In genomic region chr7:44985595-44986191, GRCm38 (mm10) we compare ENCODE assay signal across 9 mouse cellular contexts. TPM values are rescaled to one million over a fixed set of nuclear protein-coding genes. Genes with fewer than 3 reads are reported as not detected.
A peak's percentile ranks its signal among the peaks of the same experiment; 100 is the strongest.
DNase-seq lines count a peak whose midpoint lies in the region; ATAC-seq lines count a peak whose summit lies in the region.
"Had no signal": no experiment of that assay in that cellular context is flagged by ENCODE, and none has a peak within 500 bp of the region (broad histone marks: within the 10 kb centered on the region; RNA-seq: fewer than 3 reads in every experiment).

No protein-coding gene starts in this region.

- peak overlapping the region; percentile 65 for H3K4me3 ChIP-seq in forebrain, embryonic 15.5 days
- peak overlapping the region; percentile 95 for H3K4me3 ChIP-seq in hindbrain, embryonic 10.5 days

- peak overlapping the region; percentile 60 for H3K4me2 ChIP-seq in forebrain, embryonic 15.5 days (replicated peaks)

- peak overlapping the region; percentile 93 for H3K27ac ChIP-seq in forebrain, embryonic 15.5 days (replicated peaks)
- peak overlapping the region; percentile 99 for H3K27ac ChIP-seq in hindbrain, embryonic 10.5 days

- WGBS in forebrain, embryonic 15.5 days: 1% methylated on average over 43 of the region's 45 CpGs
- under 1% methylated on average over 44 of the region's 45 CpGs for WGBS in hindbrain, embryonic 10.5 days

- H3K36me3 ChIP-seq in forebrain, embryonic 15.5 days: peaks cover 21% of the 10 kb centered on the region
- peaks cover 60% of the 10 kb centered on the region for H3K36me3 ChIP-seq in hindbrain, embryonic 10.5 days

- peak overlapping the region; percentile 97 for H3K9ac ChIP-seq in forebrain, embryonic 15.5 days (replicated peaks)

- peak; percentile 1 for ATAC-seq in forebrain, embryonic 15.5 days (replicated peaks)
- ATAC-seq in megakaryocyte-erythroid progenitor cell, adult 5-6 weeks (replicated peaks; ENCODE audit: low FRiP score, low TSS enrichment, poor library complexity, severe bottlenecking): no peak

- DNase-seq in NIH3T3 (ENCODE audit: low read depth): peak; percentile 84
- DNase-seq in c-Kit-positive CD71-positive TER-119-positive erythroid progenitor cells, embryonic 14.5 days (ENCODE audit: low spot score): peak; percentile 51
- DNase-seq in hindbrain, embryonic 10.5 days (ENCODE audit: low spot score): peak; percentile 88
- peak; percentile 58 for DNase-seq in left cerebral cortex, adult 11 months (ENCODE audit: low spot score)
- peak; percentile 66 for DNase-seq in lung, postnatal 25 days (ENCODE audit: low spot score)
- peak; percentile 60 for DNase-seq in right cerebral cortex, adult 18-20 months

- H3K27me3 ChIP-seq in forebrain, embryonic 15.5 days: no peaks in the 10 kb centered on the region
- no peaks in the 10 kb centered on the region for H3K27me3 ChIP-seq in hindbrain, embryonic 10.5 days (ENCODE audit: insufficient read depth, poor library complexity, severe bottlenecking)

- no peaks in the 10 kb centered on the region for H3K9me3 ChIP-seq in forebrain, embryonic 15.5 days
- no peaks in the 10 kb centered on the region for H3K9me3 ChIP-seq in hindbrain, embryonic 10.5 days

- H3K4me1 ChIP-seq in forebrain, embryonic 15.5 days: peaks cover 35% of the 10 kb centered on the region
- H3K4me1 ChIP-seq in hindbrain, embryonic 10.5 days (replicated peaks): peaks cover 43% of the 10 kb centered on the region

RNA-seq across cellular contexts. Expression of gene Prmt1, which starts 0.7 kb away (rescaled TPM):
- 703 and 728 TPM in 2 replicates for polyA plus RNA-seq in forebrain, embryonic 15.5 days (2015; fragmentation: Nextera tagmentation; extraction: Ambion mirVana)
- polyA plus RNA-seq in hindbrain, embryonic 10.5 days (2016; fragmentation: Nextera tagmentation; extraction: Ambion mirVana): 843 and 861 TPM in 2 replicates
- total RNA-seq in megakaryocyte-erythroid progenitor cell, adult 5-6 weeks (2014; fragmentation: Nextera tagmentation): 160 and 230 TPM in 2 replicates
- 132 and 171 TPM in 2 replicates for total RNA-seq in megakaryocyte-erythroid progenitor cell, adult 5-6 weeks (2017)

RNA-seq across cellular contexts. Expression of gene Cpt1c, which starts 11.0 kb away (rescaled TPM):
- 48.2 and 51.6 TPM in 2 replicates for polyA plus RNA-seq in forebrain, embryonic 15.5 days (2015; fragmentation: Nextera tagmentation; extraction: Ambion mirVana)
- 22.4 and 26.8 TPM in 2 replicates for polyA plus RNA-seq in hindbrain, embryonic 10.5 days (2016; fragmentation: Nextera tagmentation; extraction: Ambion mirVana)
- 4.1 and 11.5 TPM in 2 replicates for total RNA-seq in megakaryocyte-erythroid progenitor cell, adult 5-6 weeks (2014; fragmentation: Nextera tagmentation)
- total RNA-seq in megakaryocyte-erythroid progenitor cell, adult 5-6 weeks (2017): 0.91 and 1.3 TPM in 2 replicates
- total RNA-seq: neutrophil, adult 5-6 weeks had no signal

RNA-seq across cellular contexts. Expression of gene Irf3, which starts 11.8 kb away (rescaled TPM):
- 62.6 and 66.6 TPM in 2 replicates for polyA plus RNA-seq in forebrain, embryonic 15.5 days (2015; fragmentation: Nextera tagmentation; extraction: Ambion mirVana)
- 76.7 and 78.1 TPM in 2 replicates for polyA plus RNA-seq in hindbrain, embryonic 10.5 days (2016; fragmentation: Nextera tagmentation; extraction: Ambion mirVana)
- 80.4 and 150 TPM in 2 replicates for total RNA-seq in megakaryocyte-erythroid progenitor cell, adult 5-6 weeks (2014; fragmentation: Nextera tagmentation)
- total RNA-seq in megakaryocyte-erythroid progenitor cell, adult 5-6 weeks (2017): 84.3 and 104 TPM in 2 replicates

RNA-seq across cellular contexts. Expression of gene Bcl2l12, which starts 12.8 kb away (rescaled TPM):
- polyA plus RNA-seq in forebrain, embryonic 15.5 days (2015; fragmentation: Nextera tagmentation; extraction: Ambion mirVana): 19.2 and 21.8 TPM in 2 replicates
- 69.6 and 73.9 TPM in 2 replicates for polyA plus RNA-seq in hindbrain, embryonic 10.5 days (2016; fragmentation: Nextera tagmentation; extraction: Ambion mirVana)
- total RNA-seq in megakaryocyte-erythroid progenitor cell, adult 5-6 weeks (2014; fragmentation: Nextera tagmentation): 37.2 and 42.7 TPM in 2 replicates
- 15.5 and 25.6 TPM in 2 replicates for total RNA-seq in megakaryocyte-erythroid progenitor cell, adult 5-6 weeks (2017)

RNA-seq across cellular contexts. Expression of gene Scaf1, which starts 30.5 kb away (rescaled TPM):
- polyA plus RNA-seq in forebrain, embryonic 15.5 days (2015; fragmentation: Nextera tagmentation; extraction: Ambion mirVana): 42.8 and 47.1 TPM in 2 replicates
- polyA plus RNA-seq in hindbrain, embryonic 10.5 days (2016; fragmentation: Nextera tagmentation; extraction: Ambion mirVana): 44.0 and 49.9 TPM in 2 replicates
- total RNA-seq in megakaryocyte-erythroid progenitor cell, adult 5-6 weeks (2014; fragmentation: Nextera tagmentation): 33.0 and 46.3 TPM in 2 replicates
- total RNA-seq in megakaryocyte-erythroid progenitor cell, adult 5-6 weeks (2017): 7.2 and 10.2 TPM in 2 replicates
